Mouse (Mus musculus): ENCODE measurements around the gene Sft2d1.

The Sft2d1 gene

DNA sequence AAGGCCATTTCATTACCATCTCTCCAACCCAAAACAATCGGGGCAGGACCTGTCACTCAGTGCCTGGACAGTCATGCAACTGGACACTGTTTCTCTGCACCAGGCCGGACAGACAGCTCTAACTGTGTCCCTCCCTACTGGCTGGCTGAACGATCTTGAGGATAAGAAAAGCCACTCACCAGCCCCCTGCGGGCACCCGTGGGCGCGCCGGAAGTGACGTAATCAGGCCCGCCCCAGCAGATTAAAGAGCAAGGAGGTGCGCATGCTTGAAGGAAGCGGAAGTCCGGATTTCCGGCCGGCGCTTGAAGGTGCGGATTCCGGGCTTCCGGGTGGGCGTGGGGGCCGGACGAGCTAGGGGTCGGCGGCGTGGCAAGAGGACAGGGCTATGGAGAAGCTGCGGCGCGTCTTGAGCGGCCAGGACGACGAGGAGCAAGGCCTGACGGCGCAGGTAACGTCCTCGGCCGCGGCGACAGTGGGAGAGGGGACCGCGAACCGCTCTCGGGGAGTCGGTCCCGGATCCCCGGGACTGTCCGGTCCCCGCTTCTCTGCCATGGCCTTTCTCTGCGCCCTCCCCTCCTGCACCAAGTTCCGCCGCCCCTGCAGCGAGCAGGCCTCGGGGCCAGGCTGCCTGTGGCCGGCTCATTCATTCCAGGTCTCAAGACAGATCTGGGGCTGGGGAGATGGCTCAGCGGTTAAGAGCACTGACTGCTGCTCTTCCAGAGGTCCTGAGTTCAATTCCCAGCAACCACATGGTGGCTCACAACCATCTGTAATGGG, at the start of gene Sft2d1:
TSS of gene Sft2d1 (plus strand) at position 265 of the 777 bp plus-strand sequence.
- DNase-seq (ENCODE audit: low read depth, low spot score) = peak; percentile 96

- peak; percentile 78 for DNase-seq (ENCODE audit: low read depth, low spot score)
Observed at GRCm38 (mm10) chr17:8264638-8265037, 46.3 kb upstream of the Sft2d1 start.

GRCm38 (mm10) chr17:8272054-8272749, 38.7 kb upstream of the Sft2d1 start:
- DNase-seq (ENCODE audit: low read depth, low spot score) = no peak

DNA sequence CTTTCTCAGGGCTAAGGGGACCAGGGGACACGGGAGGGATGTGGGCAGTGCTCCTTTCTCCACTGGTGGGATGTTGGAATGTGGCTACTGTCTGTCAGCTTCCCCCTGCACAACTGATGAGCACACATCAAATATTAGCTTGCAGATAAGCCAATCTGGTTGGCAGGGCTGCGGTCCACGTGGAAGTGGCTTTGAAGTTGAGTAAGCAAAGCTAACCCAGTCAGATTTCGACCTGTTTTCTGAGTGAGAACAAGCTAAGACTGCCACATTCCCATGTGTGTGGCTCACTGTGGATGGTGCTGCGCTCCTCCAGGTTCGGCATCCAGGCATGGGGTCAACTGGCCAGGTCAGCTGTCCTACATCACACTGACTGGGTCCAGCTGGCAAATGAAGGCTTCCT, 38.0 kb upstream of the Sft2d1 start:
- DNase-seq (ENCODE audit: low read depth, low spot score) = no peak

DNA sequence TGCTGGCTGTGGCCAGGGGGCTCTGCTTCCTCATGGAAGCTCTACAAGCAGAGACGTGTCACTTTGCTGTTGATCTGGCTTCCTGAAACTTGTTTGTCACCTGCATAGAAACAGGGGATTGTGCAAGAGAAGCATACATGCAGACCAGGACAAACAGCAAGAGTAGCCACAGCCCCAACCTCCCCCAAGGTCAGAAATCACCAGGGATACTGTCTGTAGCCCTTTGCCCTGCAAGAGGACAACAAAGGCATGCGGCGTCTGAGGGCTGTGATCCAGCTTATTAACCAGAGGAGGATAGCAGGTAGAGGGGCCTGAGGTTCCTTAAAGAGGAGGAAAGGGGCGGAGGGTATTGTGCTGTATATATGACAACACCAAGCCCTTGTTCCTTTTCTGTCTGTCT, 34.8 kb upstream of the Sft2d1 start:
- DNase-seq (ENCODE audit: low read depth, low spot score) = no peak

DNA sequence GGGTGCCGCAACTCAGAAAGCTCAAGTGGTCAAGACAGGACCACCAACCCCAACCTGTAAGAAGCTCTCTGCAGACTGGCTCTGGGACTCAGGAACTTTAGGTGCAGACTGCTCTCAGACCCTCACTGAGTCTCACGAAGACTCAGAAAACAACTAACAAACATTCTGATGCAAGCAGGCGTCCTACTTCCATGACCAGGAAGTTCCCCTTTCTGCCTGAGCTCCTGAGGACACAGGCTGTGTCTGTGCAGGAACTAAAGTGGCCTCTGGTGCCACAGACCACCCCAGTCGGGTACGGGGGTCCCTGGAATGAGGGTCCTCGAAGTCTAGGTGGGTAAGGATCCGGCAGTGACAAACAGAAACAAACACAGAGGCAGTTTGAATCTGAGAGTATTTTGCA, 34.2 kb upstream of the Sft2d1 start:
- DNase-seq (ENCODE audit: low read depth, low spot score) = no peak

- DNase-seq (ENCODE audit: low read depth, low spot score) = no peak
Observed at GRCm38 (mm10) chr17:8277266-8277665, 33.6 kb upstream of the Sft2d1 start.

GRCm38 (mm10) chr17:8278356-8278755, 32.5 kb upstream of the Sft2d1 start:
- DNase-seq (ENCODE audit: low read depth, low spot score) = no peak

GRCm38 (mm10) chr17:8282821-8283525, 27.9 kb upstream of the Sft2d1 start, which contains the start of gene Mpc1:
Gene Mpc1 (plus strand): TSS chr17:8282904.
- peak; percentile 84 for DNase-seq (ENCODE audit: low read depth, low spot score)

DNA sequence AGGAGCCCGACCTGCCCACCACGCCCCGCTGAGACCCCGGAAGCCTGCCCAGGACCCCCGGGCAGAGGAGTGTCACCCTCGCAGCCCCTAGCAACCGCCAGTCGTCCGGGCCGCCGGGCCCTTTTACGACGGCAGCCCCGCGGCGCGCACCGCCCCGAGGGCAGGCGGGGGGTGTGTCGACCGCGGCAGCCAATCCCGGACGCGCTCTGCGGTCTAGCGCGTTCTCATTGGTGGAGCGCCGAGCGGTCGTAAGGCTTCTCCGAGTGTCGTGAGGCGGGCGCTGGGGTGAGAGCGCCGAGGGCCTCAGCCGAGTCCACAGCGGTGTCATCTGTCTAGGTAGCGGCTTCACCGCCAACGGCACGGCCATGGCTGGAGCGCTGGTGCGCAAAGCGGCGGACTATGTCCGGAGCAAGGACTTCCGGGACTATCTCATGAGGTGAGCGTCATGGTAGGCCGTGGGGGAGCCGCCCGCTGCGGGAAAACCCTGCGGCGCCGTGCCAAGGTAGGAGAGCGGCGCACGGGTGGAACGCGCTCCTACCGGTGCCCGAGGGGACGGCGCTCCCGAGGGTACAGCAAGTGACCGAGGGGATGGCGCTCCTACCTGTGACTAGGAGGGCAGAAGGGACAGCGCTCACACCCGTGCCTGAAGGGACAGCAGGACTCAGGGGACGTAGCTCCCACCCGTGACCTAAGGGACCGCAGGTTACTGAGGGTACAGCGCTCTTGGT, 27.2 kb upstream of the Sft2d1 start:
- DNase-seq (ENCODE audit: low read depth, low spot score) = peak; percentile 98

GRCm38 (mm10) chr17:8284254-8284661, 26.6 kb upstream of the Sft2d1 start:
- no peak for DNase-seq (ENCODE audit: low read depth, low spot score)

DNA sequence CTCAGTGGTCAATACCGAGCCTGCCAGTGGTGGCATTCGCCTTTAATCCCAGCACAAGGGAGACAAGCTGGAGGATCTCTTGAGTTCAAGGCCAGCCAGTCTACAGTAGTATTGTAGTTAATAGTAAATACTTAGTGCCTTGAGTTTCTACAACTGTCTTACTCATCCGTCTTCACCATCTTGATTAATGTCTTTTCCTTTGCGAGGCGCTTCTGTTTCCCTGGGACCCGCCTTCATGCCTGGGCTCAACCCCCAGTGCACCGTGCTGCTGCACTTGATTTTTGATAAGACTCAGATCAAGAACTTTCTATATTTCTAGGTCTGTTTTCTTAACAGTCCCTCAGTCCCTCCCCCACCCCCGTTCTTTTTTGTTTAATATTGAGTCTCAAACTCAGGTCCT, 25.8 kb upstream of the Sft2d1 start:
- DNase-seq (ENCODE audit: low read depth, low spot score) = no peak

GRCm38 (mm10) chr17:8286987-8287386, 23.9 kb upstream of the Sft2d1 start:
- DNase-seq (ENCODE audit: low read depth, low spot score) = no peak

GRCm38 (mm10) chr17:8289993-8290679, 20.8 kb upstream of the Sft2d1 start:
- DNase-seq (ENCODE audit: low read depth, low spot score) = no peak

DNA sequence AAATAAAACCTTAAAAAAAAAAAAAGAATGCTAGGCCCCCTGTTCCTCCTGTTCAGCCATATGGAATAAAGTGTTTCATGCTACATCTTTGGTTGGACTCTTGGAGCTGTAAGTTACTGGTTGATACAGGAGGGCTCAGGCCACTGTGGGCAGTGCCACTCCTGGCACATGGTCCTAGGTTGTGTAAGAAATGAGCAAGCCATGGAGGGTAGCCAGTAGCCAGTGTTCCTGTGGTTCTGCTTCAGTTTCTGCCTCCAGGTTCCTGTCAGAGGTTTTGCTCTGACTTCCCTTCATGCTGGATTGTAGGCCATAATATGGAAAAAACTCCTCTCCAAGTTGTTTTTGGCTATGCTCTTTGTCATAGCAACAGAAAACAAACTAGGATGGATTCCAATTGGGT, 20.2 kb upstream of the Sft2d1 start:
- DNase-seq (ENCODE audit: low read depth, low spot score) = no peak

GRCm38 (mm10) chr17:8295825-8296224, 15.1 kb upstream of the Sft2d1 start:
- DNase-seq (ENCODE audit: low read depth, low spot score) = no peak

DNA sequence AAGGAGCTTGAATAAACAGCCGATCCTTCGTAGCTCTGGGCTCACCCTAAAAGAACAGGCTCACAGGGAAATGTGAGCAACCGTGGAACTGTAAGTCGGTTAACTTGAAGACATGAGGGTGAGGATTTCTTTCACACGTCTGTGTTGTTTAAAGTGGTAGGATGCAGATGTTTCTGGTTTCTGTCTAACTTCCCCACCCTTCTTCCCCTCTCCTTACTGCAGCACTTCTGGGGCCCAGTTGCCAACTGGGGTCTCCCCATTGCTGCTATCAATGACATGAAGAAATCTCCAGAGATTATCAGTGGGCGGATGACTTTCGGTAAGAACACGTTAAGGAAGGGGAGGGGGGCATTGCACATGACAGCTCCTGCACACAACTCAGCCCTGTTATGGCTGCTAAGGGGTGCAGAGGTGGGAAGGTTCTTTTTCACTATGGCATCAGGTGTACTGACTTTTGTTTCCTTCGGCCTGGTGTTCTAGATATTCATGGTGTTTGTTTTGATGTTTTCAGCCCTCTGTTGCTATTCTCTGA, 14.5 kb upstream of the Sft2d1 start:
- no peak for DNase-seq (ENCODE audit: low read depth, low spot score)

DNA sequence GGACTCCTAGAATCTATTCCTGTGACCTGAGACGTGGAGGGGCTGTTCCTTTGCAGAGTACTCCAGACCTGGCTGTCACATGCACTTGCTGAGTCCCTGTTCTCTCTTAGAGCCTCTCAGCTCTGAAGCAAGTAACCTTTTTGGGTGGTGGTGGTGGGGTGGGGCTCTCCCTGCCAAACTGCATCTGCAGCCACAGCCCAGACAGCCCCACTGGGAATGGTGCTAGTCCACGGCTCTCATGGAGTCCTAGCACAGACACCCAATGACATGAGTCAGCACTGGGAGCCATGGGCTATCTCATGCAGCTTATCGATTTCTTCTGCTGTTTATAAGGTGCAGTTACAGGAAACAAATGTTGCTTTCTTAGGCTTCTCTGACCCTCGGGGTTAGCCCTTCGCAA, 13.2 kb upstream of the Sft2d1 start:
- no peak for DNase-seq (ENCODE audit: low read depth, low spot score)

DNA sequence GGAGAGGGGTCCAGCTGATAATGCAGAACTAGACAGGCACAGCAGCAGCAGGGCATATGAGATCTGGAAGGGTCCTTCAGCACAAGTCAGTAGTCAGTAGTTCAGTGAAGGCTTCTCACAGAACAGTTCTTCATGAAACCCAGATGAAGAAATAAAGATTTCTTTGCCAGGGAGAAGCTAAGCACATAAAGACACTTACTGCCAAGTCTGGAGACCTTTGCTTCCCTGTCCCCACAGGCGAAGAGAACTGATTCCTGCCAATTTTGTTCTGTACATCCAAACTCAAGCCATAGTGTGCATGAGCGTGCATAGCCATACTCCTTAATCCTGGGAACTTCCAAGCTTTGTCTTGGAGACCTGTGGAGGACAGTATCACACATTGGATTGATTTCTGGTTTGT, 12.6 kb upstream of the Sft2d1 start:
- no peak for DNase-seq (ENCODE audit: low read depth, low spot score)

- no peak for DNase-seq (ENCODE audit: low read depth, low spot score)
Observed at GRCm38 (mm10) chr17:8299524-8299923, 11.4 kb upstream of the Sft2d1 start.

- no peak for DNase-seq (ENCODE audit: low read depth, low spot score)
Observed at GRCm38 (mm10) chr17:8301515-8301914, 9.4 kb upstream of the Sft2d1 start.
